Mouse (Mus musculus) CD4-positive helper T cell, adult 2 months (primary cell): Measurements from ENCODE around the gene H2afb1.
"Not testable (repeated sequence)": the region's sequence is repeated elsewhere in the genome, so short reads cannot be mapped to it uniquely, and the experiment has no call there.

Experiments used
- DNase-seq: peaks from one replicate; pipeline ENCODE4 v3.0.0-alpha.2; 2012; ENCODE audit warnings: low read depth, missing footprints, low spot score

H2afb1 gene

DNA sequence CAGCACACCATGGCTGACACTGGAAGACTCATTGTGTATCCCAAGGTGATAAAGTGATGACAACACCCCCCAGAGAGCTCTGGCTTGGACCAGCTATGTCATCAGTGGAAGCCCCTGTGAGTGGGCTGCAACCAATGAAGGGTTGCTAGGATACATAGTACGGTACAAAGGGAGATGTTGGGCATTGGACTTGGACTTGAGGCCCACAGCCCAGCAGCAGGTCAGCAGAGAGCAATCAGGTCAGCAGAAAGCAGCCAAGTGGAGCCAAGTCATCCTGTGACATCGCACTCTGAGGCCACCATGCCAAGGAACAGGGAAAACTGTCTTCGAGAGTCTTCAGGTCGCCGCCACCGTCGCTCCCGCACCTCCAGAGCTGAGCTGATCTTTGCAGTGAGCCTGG is at the start of gene H2afb1:
TSS of gene H2afb1 (plus strand) at position 301 of the 400 bp plus-strand sequence.
- DNase-seq = not testable (repeated sequence)

DNA sequence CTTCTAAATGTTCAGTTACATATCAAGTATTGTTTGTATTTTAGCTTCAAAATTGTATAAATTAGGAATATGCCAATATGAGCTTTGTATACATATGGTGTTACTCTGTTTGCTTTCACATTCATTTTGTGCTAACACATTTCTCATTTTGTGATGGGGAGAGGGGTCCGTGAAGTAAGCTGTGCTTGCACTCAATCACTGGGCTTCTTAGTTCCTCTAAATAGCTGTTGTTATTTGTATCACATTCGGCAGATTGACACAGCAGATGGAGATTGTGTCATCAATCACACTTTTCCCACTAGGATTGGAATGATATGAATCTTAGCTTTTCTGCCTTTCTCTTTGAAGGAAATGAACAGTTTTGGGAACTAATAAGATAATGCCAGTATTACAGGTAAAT is 21.5 kb downstream of the H2afb1 start:
- no peak for DNase-seq
